Mouse (Mus musculus) lung, adult 2 months (tissue): ENCODE data around the gene Rnf31. TPM values are rescaled to one million over a fixed set of nuclear protein-coding genes. Genes with fewer than 3 reads are reported as not detected.

ENCODE experiments used
- DNase-seq: peaks from one replicate; pipeline ENCODE4 v3.0.0; 2022
- H3K4me1 ChIP-seq: fragments of 200-500 bp; 2 replicates; pipeline ENCODE4 v1.6.1; 2011; ENCODE audit warnings: low read length; ENCODE audit not compliant: control insufficient read depth, insufficient read depth
- H3K4me3 ChIP-seq: fragments of 200-500 bp; replicated peaks from 2 replicates; pipeline ENCODE3; 2011; ENCODE audit warnings: low read depth, mild to moderate bottlenecking, control low read depth, low read length; ENCODE audit errors: extremely low read depth
- CTCF ChIP-seq: fragments of 200-500 bp; IDR thresholded peaks from 2 replicates; pipeline ENCODE4 v1.5.1; 2011; ENCODE audit warnings: mild to moderate bottlenecking, low read length, control low read depth; ENCODE audit not compliant: insufficient read depth
- POLR2A ChIP-seq: fragments of 200-500 bp; IDR thresholded peaks from 2 replicates; pipeline ENCODE4 v1.6.1; 2011; ENCODE audit warnings: low read depth, mild to moderate bottlenecking, control low read depth, low read length, borderline replicate concordance; ENCODE audit errors: extremely low read depth
- WGBS: fragments of 180-500 bp; shearing (Covaris S2); methylation state at CpG from one replicate; pipeline ENCODE4 v1.1.7; 2018; 5-methylcytosine and 5-hydroxymethylcytosine counted together
- polyA plus RNA-seq: library from polyadenylated mRNA; depleted of rRNA; stranded (reverse); fragments of >200 nt; gene quantifications from 2 replicates; pipeline ENCODE4 v1.2.3, GENCODE M21; 2012

The Rnf31 gene
- polyA plus RNA-seq, 1 experiment = 42.8 TPM

- no peak within 1 kb of the TSS for H3K4me3 ChIP-seq
- DNase-seq = no peak
Measured at GRCm38 (mm10) chr14:55575302-55575701, 16.2 kb upstream of the Rnf31 start, which contains the start of gene Fitm1. Gene Fitm1, plus strand, starts transcription at chr14:55575617.

GRCm38 (mm10) chr14:55575711-55576110 lies 15.8 kb upstream of the Rnf31 start:
- no peak for DNase-seq
- WGBS = 59% methylated on average over 13 of the region's 13 CpGs
- no peak overlapping the region for H3K4me3 ChIP-seq

More at GRCm38 (mm10) chr14:55575302-55575701, 16.2 kb upstream of the Rnf31 start, which contains the start of gene Fitm1:
- WGBS = 60% methylated on average over 8 of the region's 8 CpGs
- no peak for TF ChIP-seq POLR2A
- TF ChIP-seq CTCF = no peak
- peaks cover 5% of the 10 kb centered on the region for H3K4me1 ChIP-seq

GRCm38 (mm10) chr14:55576376-55576775 lies 15.1 kb upstream of the Rnf31 start:
- peak; percentile 56 for DNase-seq
- no peak overlapping the region for H3K4me3 ChIP-seq
- no peak for TF ChIP-seq CTCF
- TF ChIP-seq POLR2A = no peak
- WGBS = 59% methylated on average over 16 of the region's 16 CpGs
- peaks cover 5% of the 10 kb centered on the region for H3K4me1 ChIP-seq

More at GRCm38 (mm10) chr14:55575711-55576110, 15.8 kb upstream of the Rnf31 start:
- peaks cover 5% of the 10 kb centered on the region for H3K4me1 ChIP-seq
- no peak for TF ChIP-seq POLR2A
- TF ChIP-seq CTCF = no peak

- under 1% methylated on average over 32 of the region's 32 CpGs for WGBS
- peak within 1 kb of the TSS; percentile 96 for H3K4me3 ChIP-seq
- H3K4me1 ChIP-seq = peaks cover 5% of the 10 kb centered on the region
- peak; percentile 79 for DNase-seq
- no peak for TF ChIP-seq CTCF
- peak; percentile 48; the same call in 1 of the 2 replicates for TF ChIP-seq POLR2A
Measured at GRCm38 (mm10) chr14:55577871-55578667, 13.4 kb upstream of the Rnf31 start, which contains the start of gene Psme1. Gene Psme1, plus strand, starts transcription at chr14:55578123.

- DNase-seq = no peak
- TF ChIP-seq CTCF (no peak), POLR2A (no peak)
- Histone ChIP-seq H3K4me1 (peaks cover 5% of the 10 kb centered on the region), H3K4me3 (peak overlapping the region; percentile 96)
- WGBS = 19% methylated on average over 6 of the region's 6 CpGs
Measured at GRCm38 (mm10) chr14:55578668-55579269, 12.7 kb upstream of the Rnf31 start.

DNA sequence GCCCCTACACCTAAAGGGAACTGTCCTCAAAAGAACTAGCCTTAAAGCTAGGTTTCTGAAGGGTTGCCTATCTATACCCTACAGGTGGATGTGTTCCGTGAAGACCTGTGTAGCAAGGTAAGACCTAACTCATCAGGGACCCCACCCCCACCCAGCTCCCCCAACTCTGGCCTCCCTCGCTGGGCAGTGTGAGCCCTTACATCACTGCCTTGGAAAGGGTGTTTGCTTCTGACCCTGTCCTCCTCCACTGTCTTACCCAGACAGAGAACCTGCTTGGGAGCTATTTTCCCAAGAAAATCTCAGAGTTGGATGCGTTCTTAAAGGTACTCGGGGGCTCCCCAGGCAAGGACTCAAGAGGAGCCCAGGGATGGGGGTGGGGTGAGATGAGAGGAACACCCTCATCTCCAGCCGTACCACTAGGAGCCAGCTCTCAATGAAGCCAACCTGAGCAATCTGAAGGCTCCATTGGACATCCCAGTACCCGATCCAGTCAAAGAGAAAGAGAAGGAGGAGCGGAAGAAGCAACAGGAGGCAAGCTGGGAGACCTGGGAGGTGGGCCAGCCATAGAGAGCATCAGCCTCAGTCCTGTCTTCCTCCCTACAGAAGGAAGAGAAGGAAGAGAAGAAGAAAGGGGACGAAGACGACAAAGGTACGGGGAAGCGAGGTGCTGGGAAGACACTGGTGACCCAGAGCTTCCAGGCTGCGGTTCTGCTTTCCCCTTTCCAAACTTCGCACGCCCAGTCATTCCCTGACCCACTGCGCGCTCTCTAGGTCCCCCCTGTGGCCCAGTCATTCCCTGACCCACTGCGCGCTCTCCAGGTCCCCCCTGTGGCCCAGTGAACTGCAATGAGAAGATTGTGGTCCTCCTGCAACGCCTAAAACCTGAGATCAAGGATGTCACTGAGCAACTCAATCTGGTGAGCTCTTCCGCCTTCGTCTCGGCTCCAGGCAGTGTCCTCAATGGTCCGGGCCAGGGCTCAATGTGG lies 11.7 kb upstream of the Rnf31 start:
- TF ChIP-seq CTCF = no peak
- Histone ChIP-seq H3K4me1 (peaks cover 9% of the 10 kb centered on the region), H3K4me3 (no peak overlapping the region)
- WGBS = 85% methylated on average over 23 of the region's 23 CpGs
- no peak for DNase-seq

GRCm38 (mm10) chr14:55580731-55581130 lies 10.8 kb upstream of the Rnf31 start:
- H3K4me1 ChIP-seq = peaks cover 12% of the 10 kb centered on the region
- TF ChIP-seq CTCF (no peak), POLR2A (no peak)
- 87% methylated on average over 16 of the region's 16 CpGs for WGBS

DNA sequence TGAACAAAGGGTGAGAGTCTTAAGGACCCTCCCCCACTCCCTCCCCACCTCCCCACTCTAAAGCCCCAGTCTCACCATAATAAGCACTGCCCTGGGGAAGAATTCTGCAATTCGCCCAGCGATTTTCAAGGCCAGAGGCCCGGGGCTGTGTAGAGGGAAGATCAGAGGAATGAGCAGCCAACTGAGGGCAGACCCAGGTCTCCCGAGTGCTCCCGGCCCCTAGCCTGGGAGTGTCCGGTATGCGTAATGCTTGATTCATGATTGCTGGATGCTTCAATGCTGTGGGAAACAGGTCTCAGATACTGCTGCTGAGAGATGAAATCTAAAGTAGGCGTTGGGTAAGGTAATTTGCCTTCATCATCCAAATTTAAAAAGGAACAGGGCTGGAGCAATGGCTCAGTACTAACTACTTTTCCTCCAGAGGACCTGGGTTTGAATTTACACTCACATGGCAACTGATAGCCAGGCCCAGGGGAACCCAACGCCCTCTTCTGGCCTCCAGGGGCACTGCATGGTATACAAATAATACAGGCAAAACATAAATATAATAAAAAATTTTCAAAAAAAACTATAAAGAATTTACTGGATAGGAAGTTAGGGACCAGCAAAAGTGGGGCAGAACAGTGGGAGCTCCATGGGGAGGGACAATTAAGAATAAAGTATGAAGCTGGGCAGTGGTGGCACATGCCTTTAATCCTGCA lies 9.4 kb upstream of the Rnf31 start:
- H3K4me1 ChIP-seq = peaks cover 12% of the 10 kb centered on the region
- DNase-seq = no peak
- WGBS = 75% methylated on average over 9 of the region's 9 CpGs
- TF ChIP-seq POLR2A (no peak), CTCF (peak; percentile 52)
- no peak overlapping the region for H3K4me3 ChIP-seq

More at GRCm38 (mm10) chr14:55580731-55581130, 10.8 kb upstream of the Rnf31 start:
- no peak overlapping the region for H3K4me3 ChIP-seq
- DNase-seq = no peak
